Mouse (Mus musculus): Measurements from ENCODE around the gene Col4a2. TPM values are rescaled to one million over a fixed set of nuclear protein-coding genes. Genes with fewer than 3 reads are reported as not detected.

Gene Col4a2
- not detected for polyA plus RNA-seq (2017; shearing (Covaris generic))

- no peak for ATAC-seq
Observed at GRCm38 (mm10) chr8:11312349-11313175, at the start of gene Col4a2, which contains the start of gene Col4a1. Gene Col4a2 (plus strand): TSS chr8:11312805. Gene Col4a1 (minus strand): TSS chr8:11312826.

DNA sequence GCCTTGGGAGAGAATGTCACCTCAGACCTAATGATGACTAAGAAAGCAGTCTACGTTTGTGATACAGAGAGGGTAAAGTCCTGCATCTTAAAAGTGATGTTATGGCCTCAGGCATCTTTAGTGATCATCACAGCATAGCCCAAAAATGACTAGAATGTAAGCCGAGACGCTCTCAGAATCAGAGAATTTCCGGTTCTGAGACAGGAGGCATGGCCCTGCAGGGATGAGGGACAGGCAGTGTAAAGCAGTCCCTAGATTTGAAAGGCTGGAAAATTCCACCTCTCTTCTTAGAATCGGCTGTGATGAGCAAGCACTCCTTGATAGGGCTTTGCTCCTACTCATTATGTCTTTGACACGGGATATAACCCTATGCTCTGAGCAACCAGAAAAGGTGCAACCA is 48.8 kb upstream of the Col4a2 start:
- no peak for ATAC-seq

DNA sequence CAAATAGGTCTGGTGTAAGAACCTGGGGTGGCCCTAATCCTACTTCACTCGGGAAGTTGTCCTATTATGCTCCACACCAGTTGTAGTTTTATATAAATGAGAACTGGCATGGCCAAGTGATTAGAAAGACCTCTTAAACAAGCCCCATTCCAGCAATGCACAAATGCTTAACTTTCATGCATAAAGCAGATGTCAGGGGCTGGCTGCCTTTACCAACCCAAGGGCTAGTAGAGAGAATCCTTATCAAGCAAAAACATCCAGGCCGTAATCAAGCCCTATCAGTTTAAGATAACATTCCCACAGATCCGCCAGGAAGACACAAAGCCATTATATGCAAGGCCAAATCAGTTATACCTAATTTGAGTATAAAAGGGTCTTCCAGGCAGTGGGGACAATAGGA is 46.6 kb upstream of the Col4a2 start:
- no peak for ATAC-seq

DNA sequence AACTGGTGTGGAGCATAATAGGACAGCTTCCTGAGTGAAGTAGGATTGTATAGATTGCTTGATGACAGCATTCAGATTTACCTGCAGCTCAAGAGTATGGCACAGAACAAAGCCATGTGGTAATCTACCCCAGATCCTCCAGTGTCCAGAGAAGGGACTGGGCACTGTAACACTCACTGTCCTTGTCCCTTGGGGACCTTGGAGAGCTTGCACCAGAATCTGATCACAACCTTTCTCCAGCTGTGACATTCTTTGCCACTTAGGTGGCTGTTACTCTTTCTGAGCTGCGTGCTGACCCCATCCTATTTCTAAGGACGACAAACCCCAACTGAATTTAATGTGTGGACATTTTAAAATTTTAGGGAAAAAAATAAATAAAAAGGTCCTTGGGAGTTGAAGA is 46.1 kb upstream of the Col4a2 start:
- ATAC-seq: no peak

DNA sequence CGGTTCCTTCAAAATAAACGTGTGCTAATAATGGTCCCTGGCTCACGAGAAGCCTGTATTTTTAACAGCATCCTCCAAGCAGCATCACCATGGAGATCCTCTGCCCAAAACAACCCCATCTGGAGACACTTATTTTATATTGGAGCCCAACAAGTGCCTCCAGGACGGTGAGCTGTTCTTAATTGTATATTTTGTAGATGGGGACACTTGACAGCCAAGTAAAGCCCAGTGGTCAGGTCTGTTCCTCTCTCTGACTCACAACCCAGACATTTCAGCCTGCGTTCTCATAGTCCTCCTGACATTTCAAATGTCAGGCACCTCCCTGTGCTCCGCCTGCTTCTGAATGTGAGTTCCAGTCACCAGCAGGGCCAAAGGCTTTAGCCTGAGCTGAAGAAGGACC is 43.9 kb upstream of the Col4a2 start:
- no peak for ATAC-seq

DNA sequence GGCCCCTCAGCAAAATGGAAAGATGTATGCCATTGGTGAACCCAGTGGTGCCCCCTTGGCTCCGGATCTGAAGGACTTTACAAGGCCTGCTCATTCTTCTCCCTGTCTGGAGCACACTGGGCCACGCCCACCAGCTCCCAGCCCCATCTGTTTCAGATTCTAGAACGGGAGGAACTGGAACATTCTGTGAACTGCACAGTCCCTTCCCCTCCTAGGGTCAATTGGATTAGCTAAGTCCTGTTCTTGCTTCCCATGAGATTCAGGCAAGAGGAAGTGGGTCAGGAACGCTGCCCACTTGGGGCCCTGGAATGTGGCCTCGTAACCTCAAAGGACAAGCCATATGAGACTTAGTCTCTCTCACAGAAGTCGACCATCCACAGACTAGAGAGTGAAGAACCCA is 41.8 kb upstream of the Col4a2 start:
- ATAC-seq: no peak

DNA sequence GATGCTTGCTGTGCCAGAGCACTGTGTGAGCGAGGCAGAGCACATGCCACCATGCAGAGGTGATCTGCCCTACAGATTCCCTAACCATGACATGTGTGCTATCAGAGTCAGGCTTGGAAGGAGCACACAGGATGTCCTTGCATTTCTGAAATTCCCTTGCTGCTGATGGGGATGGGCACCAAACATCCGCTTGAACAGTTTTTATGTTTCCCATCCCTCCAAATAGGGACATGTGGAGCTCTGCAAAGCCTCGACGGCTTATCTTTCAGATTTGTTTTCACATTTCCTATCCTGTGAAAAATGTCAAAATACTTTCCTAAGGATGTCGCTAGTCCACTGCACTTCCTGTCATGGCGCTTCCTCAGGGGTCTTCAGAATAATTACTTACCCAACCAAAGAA is 40.4 kb upstream of the Col4a2 start:
- no peak for ATAC-seq

GRCm38 (mm10) chr8:11273506-11274158 is 39.0 kb upstream of the Col4a2 start:
- no peak for ATAC-seq

DNA sequence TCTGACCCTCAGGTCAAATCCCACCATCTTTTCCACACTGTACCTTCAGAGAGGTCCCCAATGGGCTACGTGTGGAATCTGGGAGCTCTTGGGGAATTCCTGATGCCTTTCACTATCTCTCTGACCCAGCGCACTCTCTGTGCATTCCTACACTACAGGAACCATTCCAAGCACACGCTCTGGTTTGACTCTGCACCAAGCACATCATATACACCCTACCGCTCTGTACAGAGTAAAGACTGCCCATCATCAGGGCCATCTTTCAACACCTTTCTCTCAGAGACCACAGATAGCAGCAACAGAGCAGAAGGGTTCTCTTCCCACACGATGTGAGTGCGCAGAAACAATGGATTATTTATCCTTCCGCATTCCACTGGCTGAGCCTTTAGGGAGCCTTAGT is 38.2 kb upstream of the Col4a2 start:
- no peak for ATAC-seq

- no peak for ATAC-seq
Observed at GRCm38 (mm10) chr8:11276286-11276685, 36.3 kb upstream of the Col4a2 start.

GRCm38 (mm10) chr8:11277602-11278051 is 35.0 kb upstream of the Col4a2 start:
- ATAC-seq: no peak

GRCm38 (mm10) chr8:11278101-11278611 is 34.4 kb upstream of the Col4a2 start:
- no peak for ATAC-seq

- ATAC-seq: no peak
Observed at GRCm38 (mm10) chr8:11279296-11279826, 33.2 kb upstream of the Col4a2 start.

DNA sequence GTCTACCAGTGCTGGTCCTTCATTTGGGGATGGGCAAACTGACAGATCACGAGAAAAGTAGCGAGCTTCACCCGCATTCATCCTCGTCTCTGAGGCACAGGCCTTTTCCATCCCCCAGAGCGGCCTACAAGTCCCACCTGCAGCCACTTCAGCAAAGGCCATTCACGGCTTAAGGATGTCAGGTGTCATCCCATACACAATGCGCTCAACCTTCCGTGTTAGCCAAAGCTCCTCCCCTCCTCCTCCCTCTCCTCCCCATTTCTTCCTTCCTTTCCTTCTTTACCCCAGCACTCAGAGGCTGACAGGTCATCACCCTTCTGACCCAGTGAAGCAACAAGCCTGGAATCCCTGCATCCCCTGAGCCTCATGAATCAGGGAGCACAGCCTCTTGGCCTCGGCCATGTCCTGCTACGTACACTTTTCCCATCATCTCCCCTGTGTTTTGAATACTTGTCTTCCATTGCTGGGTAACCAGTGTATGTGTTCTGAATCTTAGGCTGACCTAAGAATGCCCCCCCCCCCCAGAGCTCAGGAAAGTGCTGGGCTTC is 31.8 kb upstream of the Col4a2 start:
- no peak for ATAC-seq

- no peak for ATAC-seq
Observed at GRCm38 (mm10) chr8:11282139-11282538, 30.5 kb upstream of the Col4a2 start.

GRCm38 (mm10) chr8:11282696-11283095 is 29.9 kb upstream of the Col4a2 start:
- ATAC-seq: no peak

- ATAC-seq: no peak
Observed at GRCm38 (mm10) chr8:11283217-11283616, 29.4 kb upstream of the Col4a2 start.

- ATAC-seq: no peak
Observed at GRCm38 (mm10) chr8:11285437-11285836, 27.2 kb upstream of the Col4a2 start.

DNA sequence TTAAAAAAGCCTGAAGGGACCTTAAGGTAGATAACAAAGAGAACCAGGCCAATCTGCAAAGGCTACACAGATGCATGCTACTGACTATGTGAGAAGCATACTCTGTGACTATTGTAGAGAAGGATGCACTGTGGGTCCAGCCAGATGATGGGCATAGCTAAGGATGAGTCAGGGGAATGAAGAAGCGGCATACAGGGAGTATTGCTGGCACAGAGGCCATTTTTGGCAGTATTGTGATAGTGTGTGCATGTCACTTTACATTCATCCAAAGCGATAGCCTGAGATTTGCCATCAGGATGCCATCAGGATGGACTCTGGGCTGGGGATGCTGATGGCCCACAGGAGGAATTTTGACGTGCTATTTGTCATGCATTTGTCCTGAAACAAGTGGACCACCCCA is 25.5 kb upstream of the Col4a2 start:
- no peak for ATAC-seq

DNA sequence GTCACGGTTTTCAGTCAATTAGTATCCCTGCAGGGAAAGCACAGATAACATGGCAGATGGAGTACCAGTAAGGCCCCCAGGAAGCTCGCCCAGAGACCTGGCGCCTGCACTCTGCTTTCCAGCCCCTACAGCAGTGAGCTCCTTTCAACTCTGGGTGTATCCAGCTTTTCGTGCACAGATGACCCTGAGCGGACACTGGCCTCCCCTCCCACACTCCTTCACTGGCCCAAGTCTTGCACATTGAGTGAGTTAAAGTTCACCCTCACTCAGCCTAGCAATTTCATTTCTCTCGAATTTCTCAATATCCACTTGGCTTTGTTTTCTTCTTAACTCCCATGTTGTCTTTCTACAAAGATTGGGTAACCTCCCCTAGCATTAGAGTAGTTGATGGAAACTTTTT is 24.3 kb upstream of the Col4a2 start:
- ATAC-seq: no peak

GRCm38 (mm10) chr8:11290533-11290932 is 22.1 kb upstream of the Col4a2 start:
- ATAC-seq: no peak

DNA sequence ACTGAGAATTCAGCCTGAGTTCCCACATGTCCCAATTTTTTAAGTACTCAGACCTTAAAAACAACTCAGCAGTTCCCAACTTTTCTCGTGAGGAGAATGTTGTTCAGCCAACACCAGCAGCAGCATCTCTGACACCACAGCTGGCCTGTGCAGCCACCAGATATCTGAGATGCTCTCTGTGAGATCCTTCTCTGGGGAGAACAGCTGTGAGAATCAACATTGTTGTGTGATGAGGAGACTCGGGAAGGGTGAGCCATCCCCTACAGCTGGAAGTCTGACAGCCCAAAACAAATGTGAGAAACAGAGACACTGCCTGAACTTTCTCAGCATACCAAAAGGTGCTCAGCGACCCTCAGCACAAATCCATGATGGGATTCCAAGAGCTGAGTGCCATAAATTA is 20.0 kb upstream of the Col4a2 start:
- no peak for ATAC-seq

DNA sequence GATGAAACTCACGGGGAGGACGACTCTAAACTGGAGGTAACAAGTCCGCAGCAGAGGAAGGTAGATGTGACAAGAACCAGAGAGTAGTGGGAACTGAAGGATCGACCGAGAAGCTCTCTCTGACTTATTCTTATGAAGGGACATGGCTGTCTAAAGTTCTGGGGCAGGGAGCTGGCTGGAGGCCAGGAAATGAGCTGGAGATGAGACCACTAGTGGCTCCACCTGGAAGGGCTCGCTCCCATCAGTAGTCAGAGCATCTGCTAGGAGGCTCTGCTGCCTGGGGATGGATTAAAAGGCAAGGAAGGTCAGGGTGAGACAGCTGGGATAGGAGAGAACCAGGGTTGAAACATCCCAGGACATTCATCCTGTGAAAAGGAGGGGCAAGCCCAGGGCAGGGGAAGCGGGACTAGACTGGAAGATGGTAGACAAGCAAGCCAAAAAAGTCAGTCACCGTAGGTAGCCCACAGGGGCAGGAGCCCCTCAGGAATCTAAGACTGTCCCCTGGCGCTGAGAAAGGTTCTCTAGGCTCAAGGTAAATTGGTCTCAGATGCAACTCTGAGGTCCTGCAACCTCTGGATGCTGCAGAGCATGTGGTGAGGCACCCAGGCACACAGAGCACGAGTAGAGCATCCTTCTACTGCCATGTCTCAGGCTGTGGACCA is 16.2 kb upstream of the Col4a2 start:
- no peak for ATAC-seq

Data from inflammation-experienced regulatory T-cells, adult 6 months (primary cell).